7 mouse cellular contexts compared by ENCODE assay signal in the genomic region with DNA sequence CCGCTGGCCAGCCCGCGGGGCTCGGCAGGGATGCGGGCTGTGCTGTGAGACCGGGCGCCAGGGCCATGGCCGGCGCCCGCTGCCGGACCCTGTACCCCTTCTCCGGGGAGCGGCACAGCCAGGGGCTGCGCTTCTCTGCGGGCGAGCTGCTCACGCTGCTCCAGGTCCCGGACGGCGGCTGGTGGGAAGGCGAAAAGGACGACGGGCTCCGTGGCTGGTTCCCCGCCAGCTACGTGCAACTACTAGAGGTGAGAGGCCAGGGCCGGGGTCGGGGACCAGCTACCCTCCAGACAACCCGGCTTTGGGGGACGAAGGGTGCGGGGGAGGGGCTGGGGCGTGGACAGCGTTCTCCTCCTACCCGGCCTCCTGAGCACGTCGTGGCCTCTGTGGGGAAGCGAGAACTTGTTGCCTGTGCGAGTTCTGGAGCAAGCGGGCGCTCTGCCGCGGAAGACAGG. TPM values are rescaled to one million over a fixed set of nuclear protein-coding genes. Genes with fewer than 3 reads are reported as not detected.
DNase-seq lines count a peak whose midpoint lies in the region; ATAC-seq and TF ChIP-seq lines count a peak whose summit lies in the region.

No protein-coding gene starts in this region.

- peak; percentile 55; the same call in 1 of the 2 replicates for ATAC-seq in embryonic facial prominence, embryonic 15.5 days (ENCODE audit: insufficient number of reproducible peaks, low FRiP score, low TSS enrichment, low read depth)

- WGBS in embryonic facial prominence, embryonic 15.5 days = under 1% methylated on average over 42 of the region's 42 CpGs
- WGBS in hindbrain, embryonic 10.5 days = under 1% methylated on average over 42 of the region's 42 CpGs
- 5% methylated on average over 42 of the region's 42 CpGs for WGBS in liver, adult 2 months

- H3K4me1 ChIP-seq in embryonic facial prominence, embryonic 15.5 days = peaks cover 27% of the 10 kb centered on the region; the same call in 1 of the 2 replicates
- peaks cover 17% of the 10 kb centered on the region for H3K4me1 ChIP-seq in hindbrain, embryonic 10.5 days (replicated peaks)
- no peaks in the 10 kb centered on the region for H3K4me1 ChIP-seq in liver, adult 2 months (ENCODE audit: control insufficient read depth, insufficient read depth, low read length)

- peak overlapping the region; percentile 73 for H3K4me3 ChIP-seq in embryonic facial prominence, embryonic 15.5 days (replicated peaks)
- H3K4me3 ChIP-seq in hindbrain, embryonic 10.5 days = peak overlapping the region; percentile 79
- H3K4me3 ChIP-seq in liver, adult 2 months (ENCODE audit: insufficient read depth, low read depth, low read length) = peak overlapping the region; percentile 75; the same call in 1 of the 2 replicates

- H3K9me3 ChIP-seq in embryonic facial prominence, embryonic 15.5 days (replicated peaks) = no peaks in the 10 kb centered on the region
- no peaks in the 10 kb centered on the region for H3K9me3 ChIP-seq in hindbrain, embryonic 10.5 days

- H3K27me3 ChIP-seq in embryonic facial prominence, embryonic 15.5 days = peaks cover 10% of the 10 kb centered on the region; the same call in 1 of the 2 replicates
- peaks cover 69% of the 10 kb centered on the region for H3K27me3 ChIP-seq in hindbrain, embryonic 10.5 days (ENCODE audit: insufficient read depth, poor library complexity, severe bottlenecking)
- H3K27me3 ChIP-seq in liver, adult 2 months (ENCODE audit: control insufficient read depth, insufficient read depth, low read length) = peaks cover 12% of the 10 kb centered on the region

- peak overlapping the region; percentile 97 for H3K4me2 ChIP-seq in embryonic facial prominence, embryonic 15.5 days (replicated peaks)

- H3K9ac ChIP-seq in embryonic facial prominence, embryonic 15.5 days = peak overlapping the region; percentile 59
- H3K9ac ChIP-seq in liver, adult 2 months (ENCODE audit: low read depth, low read length) = peak overlapping the region; percentile 48

- no peak overlapping the region; the same call in 1 of the 2 replicates for H3K27ac ChIP-seq in embryonic facial prominence, embryonic 15.5 days (replicated peaks)
- peak overlapping the region; percentile 82 for H3K27ac ChIP-seq in hindbrain, embryonic 10.5 days
- no peak overlapping the region for H3K27ac ChIP-seq in liver, adult 2 months (replicated peaks; ENCODE audit: insufficient read depth, low read depth, low read length)

- TF ChIP-seq POLR2A in liver, adult 2 months (IDR thresholded peaks at IDR 0.05; ENCODE audit: extremely low read depth, insufficient read depth, low read length) = no peak

- peak; percentile 34 for DNase-seq in urinary bladder, adult 2 months (ENCODE audit: low spot score)
- DNase-seq in urinary bladder, postnatal 10 days (ENCODE audit: low spot score) = no peak
- peak; percentile 48 for DNase-seq in hindbrain, embryonic 10.5 days (ENCODE audit: low spot score)
- DNase-seq in liver, adult 2 months (ENCODE audit: extremely low read depth, low read depth, low spot score) = no peak
- DNase-seq in neural tube, embryonic 10.5 days (ENCODE audit: extremely low spot score, low spot score) = peak; percentile 66
- DNase-seq in frontal cortex, postnatal 25 days (ENCODE audit: low spot score in 2 of 2) = no peak

- H3K36me3 ChIP-seq in embryonic facial prominence, embryonic 15.5 days = no peaks in the 10 kb centered on the region
- H3K36me3 ChIP-seq in hindbrain, embryonic 10.5 days = no peaks in the 10 kb centered on the region
- no peaks in the 10 kb centered on the region for H3K36me3 ChIP-seq in liver, adult 2 months (ENCODE audit: control insufficient read depth, insufficient read depth, low read length)

- H3K79me2 ChIP-seq in liver, adult 2 months (ENCODE audit: control insufficient read depth, insufficient read depth, low read length) = no peaks in the 10 kb centered on the region

- TF ChIP-seq CTCF in liver, adult 2 months (IDR thresholded peaks at IDR 0.05; ENCODE audit: low read depth, low read length) = no peak

RNA-seq across cellular contexts. Expression of a gene that starts 0.3 kb away (rescaled TPM):
- 10.5 and 16.2 TPM in 2 replicates for polyA plus RNA-seq in urinary bladder, adult 2 months (2012; rRNA removed)
- polyA plus RNA-seq in embryonic facial prominence, embryonic 15.5 days (2015; fragmentation: Nextera tagmentation; extraction: Ambion mirVana) = 24.4 and 25.0 TPM in 2 replicates
- polyA plus RNA-seq in hindbrain, embryonic 10.5 days (2016; fragmentation: Nextera tagmentation; extraction: Ambion mirVana) = 3.5 and 4.2 TPM in 2 replicates
- 1.7 and 2.1 TPM in 2 replicates for total RNA-seq in liver, adult 2 months (2014; rRNA removed)
- polyA plus RNA-seq in liver, adult 2 months (2012; rRNA removed) = 1.0 and 1.5 TPM in 2 replicates

Comparison
In these comparisons a context has a peak if more than half of its experiments do, and no peak if none do; other contexts are left out.
1. DNase-seq: peak in urinary bladder, adult 2 months (single experiment), hindbrain, embryonic 10.5 days (single experiment) and neural tube, embryonic 10.5 days (single experiment); none in urinary bladder, postnatal 10 days (single experiment), liver, adult 2 months (single experiment) and frontal cortex, postnatal 25 days (0 of 2).
2. Peak in every context shown above with its lines, with median percentiles within 50 percentile points of each other: H3K4me3 ChIP-seq.